Mouse (Mus musculus): Measurements from ENCODE around the gene Dab2. TPM values are rescaled to one million over a fixed set of nuclear protein-coding genes. Genes with fewer than 3 reads are reported as not detected.

Gene Dab2
- total RNA-seq (2021), result 10 to 100 TPM; 28.4 to 29.9 TPM
- long read RNA-seq, full-length matches to known transcripts, result 8 of 11 reads
- long read RNA-seq, partial matches to known transcripts, result 2 of 11 reads
- long read RNA-seq, other reads (novel, unspliced or antisense), result 1 of 11 reads

- no peak for DNase-seq (ENCODE audit: low spot score in 2 of 2)
Measured at GRCm38 (mm10) chr15:6299554-6299953, at the start of gene Dab2. Gene Dab2 (plus strand): TSS chr15:6299788.

- no peak for DNase-seq (ENCODE audit: low spot score in 2 of 2)
Measured at GRCm38 (mm10) chr15:6253471-6253870, 46.1 kb upstream of the Dab2 start.

GRCm38 (mm10) chr15:6254383-6254782 lies 45.2 kb upstream of the Dab2 start:
- DNase-seq (ENCODE audit: low spot score in 2 of 2), result no peak

- no peak for DNase-seq (ENCODE audit: low spot score in 2 of 2)
Measured at GRCm38 (mm10) chr15:6257049-6257448, 42.5 kb upstream of the Dab2 start.

- no peak for DNase-seq (ENCODE audit: low spot score in 2 of 2)
Measured at GRCm38 (mm10) chr15:6259957-6260740, 39.4 kb upstream of the Dab2 start.

- DNase-seq (ENCODE audit: low spot score in 2 of 2), result no peak
Measured at GRCm38 (mm10) chr15:6260741-6261430, 38.7 kb upstream of the Dab2 start.

GRCm38 (mm10) chr15:6267147-6267758 lies 32.3 kb upstream of the Dab2 start:
- peak in 1 of 2 experiments; percentile 4 for DNase-seq (ENCODE audit: low spot score in 2 of 2)

GRCm38 (mm10) chr15:6278606-6279468 lies 20.8 kb upstream of the Dab2 start:
- DNase-seq (ENCODE audit: low spot score in 2 of 2), result no peak

- DNase-seq (ENCODE audit: low spot score in 2 of 2), result no peak
Measured at GRCm38 (mm10) chr15:6280021-6280451, 19.6 kb upstream of the Dab2 start.

GRCm38 (mm10) chr15:6283249-6283648 lies 16.3 kb upstream of the Dab2 start:
- no peak for DNase-seq (ENCODE audit: low spot score in 2 of 2)

GRCm38 (mm10) chr15:6296071-6296470 lies 3.5 kb upstream of the Dab2 start:
- no peak for DNase-seq (ENCODE audit: low spot score in 2 of 2)

- DNase-seq (ENCODE audit: low spot score in 2 of 2), result no peak
Measured at GRCm38 (mm10) chr15:6298726-6299125, 862 bp upstream of the Dab2 start.

- no peak for DNase-seq (ENCODE audit: low spot score in 2 of 2)
Measured at GRCm38 (mm10) chr15:6302219-6302618, 2.6 kb downstream of the Dab2 start.

- no peak for DNase-seq (ENCODE audit: low spot score in 2 of 2)
Measured at GRCm38 (mm10) chr15:6303822-6304221, 4.2 kb downstream of the Dab2 start.

- no peak for DNase-seq (ENCODE audit: low spot score in 2 of 2)
Measured at GRCm38 (mm10) chr15:6309633-6310032, 10.0 kb downstream of the Dab2 start.

GRCm38 (mm10) chr15:6310417-6310816 lies 10.8 kb downstream of the Dab2 start:
- DNase-seq (ENCODE audit: low spot score in 2 of 2), result no peak

GRCm38 (mm10) chr15:6312396-6312795 lies 12.8 kb downstream of the Dab2 start:
- no peak for DNase-seq (ENCODE audit: low spot score in 2 of 2)

GRCm38 (mm10) chr15:6319352-6319751 lies 19.8 kb downstream of the Dab2 start:
- DNase-seq (ENCODE audit: low spot score in 2 of 2), result no peak

GRCm38 (mm10) chr15:6320501-6320900 lies 20.9 kb downstream of the Dab2 start:
- DNase-seq (ENCODE audit: low spot score in 2 of 2), result no peak

GRCm38 (mm10) chr15:6321263-6321662 lies 21.7 kb downstream of the Dab2 start:
- no peak for DNase-seq (ENCODE audit: low spot score in 2 of 2)

- DNase-seq (ENCODE audit: low spot score in 2 of 2), result no peak
Measured at GRCm38 (mm10) chr15:6322311-6322710, 22.7 kb downstream of the Dab2 start.
